Mouse (Mus musculus) liver, postnatal 0 days (tissue): ENCODE results near the gene Faf1. TPM values are rescaled to one million over a fixed set of nuclear protein-coding genes. Genes with fewer than 3 reads are reported as not detected.

Experiments used
- ATAC-seq: fragments of 200-750 bp; cut with Nextera tagmentation; 2 replicates; pipeline ENCODE4 v1.8.0; 2017; ENCODE audit warnings: mild to moderate bottlenecking, moderate library complexity
- DNase-seq: peaks from one replicate; pipeline ENCODE4 v3.0.0-alpha.2; 2016
- H3K27ac ChIP-seq: fragments of 300-500 bp; sonication (generic); 2 replicates; pipeline ENCODE4 v1.5.1; 2014; ENCODE audit warnings: antibody characterized with exemption, moderate library complexity, mild to moderate bottlenecking, low read depth
- H3K27me3 ChIP-seq: fragments of 300-500 bp; sonication (generic); 2 replicates; pipeline ENCODE4 v1.6.1; 2014; ENCODE audit warnings: low read length, control low read depth, mixed read lengths; ENCODE audit not compliant: insufficient read depth
- H3K36me3 ChIP-seq: fragments of 300-500 bp; sonication (generic); replicated peaks from 2 replicates; pipeline ENCODE4 v1.6.1; 2014; ENCODE audit warnings: mild to moderate bottlenecking, control low read depth, low read length, moderate library complexity, mixed read lengths; ENCODE audit not compliant: insufficient read depth
- H3K4me1 ChIP-seq: fragments of 300-500 bp; sonication (generic); 2 replicates; pipeline ENCODE4 v1.6.1; 2014; ENCODE audit warnings: antibody characterized with exemption, mild to moderate bottlenecking, control low read depth; ENCODE audit not compliant: insufficient read depth
- H3K4me2 ChIP-seq: fragments of 300-500 bp; sonication (generic); 2 replicates; pipeline ENCODE4 v1.6.1; 2014; ENCODE audit warnings: low read depth, mild to moderate bottlenecking, low read length, moderate library complexity, mixed read lengths
- H3K4me3 ChIP-seq: fragments of 300-500 bp; sonication (generic); 2 replicates; pipeline ENCODE4 v1.5.1; 2014; ENCODE audit warnings: low read depth, low read length
- H3K9ac ChIP-seq: fragments of 300-500 bp; sonication (generic); replicated peaks from 2 replicates; pipeline ENCODE4 v1.6.1; 2014; ENCODE audit warnings: mild to moderate bottlenecking, moderate library complexity
- H3K9me3 ChIP-seq: fragments of 300-500 bp; sonication (generic); 2 replicates; pipeline ENCODE4 v1.6.1; 2016; ENCODE audit warnings: mild to moderate bottlenecking, control low read depth, low read length, mixed read lengths
- CTCF ChIP-seq: sonication (generic); IDR thresholded peaks from 2 replicates; pipeline ENCODE4 v1.5.1; 2016; ENCODE audit warnings: antibody characterized with exemption, low read depth
- EP300 ChIP-seq: IDR thresholded peaks from 2 replicates; pipeline ENCODE4 v1.6.1; 2016; ENCODE audit warnings: antibody characterized with exemption, low read depth, mild to moderate bottlenecking
- WGBS: fragments of 180-500 bp; shearing (Covaris S2); extraction: QIAGEN DNeasy Blood & Tissue Kit; methylation state at CpG from one replicate; pipeline ENCODE4 v1.1.7; 2014; ENCODE audit not compliant: insufficient replicate concordance; 5-methylcytosine and 5-hydroxymethylcytosine counted together
- polyA plus RNA-seq: library from polyadenylated mRNA; unstranded; fragments of >200 nt; fragmentation: Nextera tagmentation; extraction: Ambion mirVana; gene quantifications from 2 replicates; pipeline ENCODE4 v1.2.1, GENCODE M21; 2015

The Faf1 gene
- polyA plus RNA-seq, 1 experiment from 2014 or later, result 10.6 TPM

DNA sequence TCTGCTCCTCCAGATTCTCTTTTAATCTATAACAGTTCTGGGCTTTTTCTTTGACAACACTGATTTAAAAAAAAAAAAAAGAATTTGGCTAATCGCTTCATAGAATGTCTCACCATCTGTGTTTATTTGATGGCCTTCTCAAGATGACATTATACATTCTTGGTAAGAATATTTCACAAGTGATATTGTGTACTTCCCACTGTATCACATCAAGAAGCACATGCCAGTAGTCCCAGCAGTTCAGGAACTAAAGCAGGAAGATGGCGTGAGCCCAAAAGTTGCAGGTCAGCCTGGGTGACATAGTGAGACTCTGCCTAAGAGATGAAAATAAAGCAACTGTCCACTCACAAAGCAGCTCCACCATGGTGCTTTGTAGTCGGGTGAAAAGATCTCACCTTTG, 34.9 kb upstream of the Faf1 start:
- no peak for DNase-seq

DNA sequence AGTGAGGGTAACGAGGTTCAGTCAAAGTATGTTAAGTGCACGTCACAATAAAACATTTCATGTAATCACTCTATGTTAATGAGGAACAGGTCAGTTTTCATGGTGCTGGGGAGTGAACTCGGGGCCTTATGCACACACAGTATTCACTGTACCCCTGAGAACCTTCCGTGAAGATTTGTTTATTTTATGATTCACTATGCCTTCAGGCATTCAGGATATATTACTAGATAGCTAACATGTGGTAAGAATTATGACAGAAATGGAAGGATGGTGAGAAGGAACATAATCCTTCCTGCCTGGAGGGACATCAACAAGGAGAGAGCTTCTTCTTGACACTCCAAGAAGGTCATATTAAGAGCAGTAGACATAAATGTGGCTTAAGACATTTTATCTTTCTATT, 29.1 kb upstream of the Faf1 start:
- DNase-seq, result no peak
- Histone ChIP-seq H3K4me3 (no peak overlapping the region), H3K9ac (no peak overlapping the region), H3K9me3 (no peaks in the 10 kb centered on the region), H3K27ac (no peak overlapping the region), H3K4me1 (no peaks in the 10 kb centered on the region), H3K27me3 (no peaks in the 10 kb centered on the region), H3K4me2 (no peak overlapping the region), H3K36me3 (no peaks in the 10 kb centered on the region)
- 68% methylated on average over 4 of the region's 4 CpGs for WGBS
- TF ChIP-seq EP300 (no peak), CTCF (no peak)
- no peak for ATAC-seq

More for the DNA sequence above, 34.9 kb upstream of the Faf1 start:
- Histone ChIP-seq H3K4me1 (peaks cover 2% of the 10 kb centered on the region; the same call in 1 of the 2 replicates), H3K4me2 (no peak overlapping the region), H3K9me3 (no peaks in the 10 kb centered on the region), H3K4me3 (no peak overlapping the region), H3K27me3 (no peaks in the 10 kb centered on the region), H3K27ac (no peak overlapping the region), H3K36me3 (no peaks in the 10 kb centered on the region), H3K9ac (no peak overlapping the region)
- WGBS, result 65% methylated on average over 3 of the region's 3 CpGs
- ATAC-seq, result no peak
- TF ChIP-seq CTCF (no peak), EP300 (no peak)

DNA sequence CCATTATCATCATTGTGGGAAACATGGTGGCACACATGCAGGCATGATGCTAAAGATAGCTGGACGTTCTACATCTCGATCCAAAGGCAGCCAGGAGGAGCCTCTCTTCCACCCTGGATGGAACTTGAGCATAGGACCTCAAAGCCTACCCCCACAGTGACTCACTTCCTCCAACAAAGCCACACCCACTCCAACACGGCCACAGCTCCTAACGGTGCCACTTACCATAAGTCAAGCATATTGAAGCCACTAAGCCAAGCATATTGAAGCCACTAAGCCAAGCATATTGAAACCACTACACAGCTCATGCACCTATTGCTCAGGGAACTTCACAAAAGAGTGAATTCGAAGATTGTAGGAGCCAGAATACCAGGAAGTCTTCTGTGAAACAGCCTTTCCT, 27.1 kb upstream of the Faf1 start:
- no peak for ATAC-seq
- whole genome bisulfite sequencing, result 62% methylated on average over 5 of the region's 5 CpGs
- Histone ChIP-seq H3K4me2 (no peak overlapping the region), H3K9me3 (no peaks in the 10 kb centered on the region), H3K4me1 (no peaks in the 10 kb centered on the region), H3K9ac (no peak overlapping the region), H3K36me3 (no peaks in the 10 kb centered on the region), H3K4me3 (no peak overlapping the region), H3K27me3 (0 out of 2 replicates have a peak, but pooled peaks cover 2% of the 10 kb centered on the region), H3K27ac (no peak overlapping the region)
- TF ChIP-seq CTCF, result no peak
- DNase-seq, result no peak

DNA sequence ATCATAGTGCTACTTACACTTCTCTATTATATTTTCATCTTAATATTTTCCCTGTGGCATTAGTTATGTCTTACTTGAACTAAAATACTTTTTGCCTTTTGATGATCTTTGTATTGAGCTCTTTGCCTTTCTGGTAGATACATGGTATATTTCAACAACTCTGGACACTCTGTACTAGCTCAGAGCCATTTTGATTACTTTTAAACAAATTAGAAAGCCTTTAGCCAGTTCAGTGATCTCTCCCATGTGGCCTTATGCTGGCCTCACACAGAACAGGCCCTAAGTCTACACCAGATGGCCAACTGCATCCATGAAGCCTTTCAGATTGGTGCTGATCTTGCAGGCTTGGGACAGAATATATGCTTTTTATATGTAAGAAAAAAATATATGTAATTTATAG, 23.1 kb upstream of the Faf1 start:
- ATAC-seq, result no peak
- no peak overlapping the region for H3K27ac ChIP-seq
- TF ChIP-seq EP300, result no peak
- TF ChIP-seq CTCF, result no peak

DNA sequence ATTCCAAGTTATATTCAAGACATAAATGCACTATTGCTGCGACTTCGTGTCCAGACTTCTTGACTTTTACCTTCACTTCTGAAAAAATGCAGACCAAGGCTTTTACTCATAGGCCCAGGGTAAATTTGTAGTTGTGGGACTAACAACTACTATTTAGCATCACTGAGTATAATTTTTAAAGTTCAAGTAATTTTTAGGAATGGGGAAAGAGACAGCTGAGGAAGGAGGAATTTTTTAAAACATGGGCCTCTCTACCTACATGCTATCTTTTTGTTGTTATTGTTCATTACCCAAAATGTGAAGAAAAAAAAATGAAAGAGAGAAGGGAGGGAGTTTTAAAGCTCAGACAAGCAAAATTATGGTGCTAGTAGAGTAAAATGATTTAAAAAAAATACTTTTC, 21.7 kb upstream of the Faf1 start:
- no peak for DNase-seq
- H3K27ac ChIP-seq, result no peak overlapping the region
- H3K9ac ChIP-seq, result no peak overlapping the region
- WGBS, result 62% methylated on average over 2 of the region's 2 CpGs
- no peak overlapping the region for H3K4me2 ChIP-seq
- TF ChIP-seq EP300, result no peak
- no peak for TF ChIP-seq CTCF
- no peak for ATAC-seq
- H3K4me3 ChIP-seq, result no peak overlapping the region
- H3K36me3 ChIP-seq, result no peaks in the 10 kb centered on the region
- H3K9me3 ChIP-seq, result no peaks in the 10 kb centered on the region
- peaks cover 5% of the 10 kb centered on the region for H3K4me1 ChIP-seq
- peaks cover 46% of the 10 kb centered on the region for H3K27me3 ChIP-seq

More for the DNA sequence above, 23.1 kb upstream of the Faf1 start:
- H3K9me3 ChIP-seq, result no peaks in the 10 kb centered on the region
- peaks cover 35% of the 10 kb centered on the region for H3K27me3 ChIP-seq
- no peak overlapping the region for H3K4me3 ChIP-seq
- no peak overlapping the region for H3K9ac ChIP-seq
- H3K4me2 ChIP-seq, result no peak overlapping the region
- peaks cover 5% of the 10 kb centered on the region for H3K4me1 ChIP-seq
- H3K36me3 ChIP-seq, result no peaks in the 10 kb centered on the region
- DNase-seq, result no peak

DNA sequence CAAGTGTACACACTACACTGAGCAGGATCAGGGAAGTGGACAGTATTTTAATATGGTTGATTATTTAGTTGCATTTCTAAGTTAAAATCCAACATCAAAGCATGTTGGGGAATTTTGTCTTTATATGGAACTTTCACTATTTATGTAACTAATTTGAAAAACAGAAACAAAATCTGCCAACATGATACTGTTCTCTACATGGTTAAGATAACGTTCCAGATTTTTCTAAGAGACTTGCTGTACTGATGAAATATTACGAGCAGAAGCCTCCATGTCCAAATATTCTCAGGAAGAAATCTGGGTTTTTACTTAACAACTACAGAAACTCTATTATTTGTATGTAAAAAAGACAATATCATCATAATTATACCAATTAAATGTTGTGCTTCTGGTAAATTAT, 20.6 kb upstream of the Faf1 start:
- no peak for TF ChIP-seq EP300
- no peak for TF ChIP-seq CTCF
- H3K9ac ChIP-seq, result no peak overlapping the region
- no peak overlapping the region for H3K4me3 ChIP-seq
- no peaks in the 10 kb centered on the region; the same call in 1 of the 2 replicates for H3K36me3 ChIP-seq
- H3K4me2 ChIP-seq, result no peak overlapping the region
- H3K27ac ChIP-seq, result no peak overlapping the region
- peaks cover 52% of the 10 kb centered on the region for H3K27me3 ChIP-seq
- ATAC-seq (no peak), DNase-seq (no peak)
- no peaks in the 10 kb centered on the region for H3K9me3 ChIP-seq
- H3K4me1 ChIP-seq, result peaks cover 5% of the 10 kb centered on the region
- 39% methylated on average over 2 of the region's 2 CpGs for WGBS

DNA sequence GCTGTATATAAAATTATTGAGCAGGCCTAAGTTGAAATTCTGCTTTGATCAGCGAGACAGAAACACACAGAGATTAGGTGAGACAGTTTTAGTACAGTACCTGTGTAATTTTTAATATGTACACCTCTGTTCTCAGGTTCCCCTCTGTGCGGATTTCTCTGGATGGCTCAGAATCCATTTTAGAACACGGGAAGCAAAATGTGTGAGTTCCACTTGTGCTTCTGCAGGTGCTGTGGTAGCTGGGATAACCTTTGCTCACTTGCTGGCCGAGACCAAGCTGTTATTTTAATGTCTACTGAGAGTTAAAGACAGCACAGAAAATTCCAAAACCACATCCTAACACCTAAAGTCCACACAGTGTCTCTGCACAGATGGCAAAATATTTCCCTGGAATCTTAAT, 20.1 kb upstream of the Faf1 start:
- Histone ChIP-seq H3K4me1 (peaks cover 5% of the 10 kb centered on the region), H3K9me3 (no peaks in the 10 kb centered on the region), H3K4me3 (no peak overlapping the region; the same call in 1 of the 2 replicates), H3K27me3 (peaks cover 56% of the 10 kb centered on the region), H3K27ac (no peak overlapping the region), H3K4me2 (peak overlapping the region; percentile 87; the same call in 1 of the 2 replicates), H3K36me3 (peaks cover 2% of the 10 kb centered on the region; the same call in 1 of the 2 replicates), H3K9ac (no peak overlapping the region)
- WGBS, result 29% methylated on average over 4 of the region's 4 CpGs
- ATAC-seq, result no peak
- TF ChIP-seq EP300, result no peak
- TF ChIP-seq CTCF, result no peak
- no peak for DNase-seq
